Mouse (Mus musculus): ENCODE measurements around the gene Lman2.

Gene Lman2

GRCm38 (mm10) chr13:55362453-55363060 is at the start of gene Lman2:
Gene Lman2 (minus strand): TSS chr13:55362783.
- peak; percentile 94 for DNase-seq (ENCODE audit: low read depth in 1 of 2, low spot score in 2 of 2)

GRCm38 (mm10) chr13:55411826-55412225 is 49.2 kb upstream of the Lman2 start:
- DNase-seq (ENCODE audit: low read depth in 1 of 2, low spot score in 2 of 2), result no peak

GRCm38 (mm10) chr13:55408546-55409120 is 46.0 kb upstream of the Lman2 start:
- no peak for DNase-seq (ENCODE audit: low read depth in 1 of 2, low spot score in 2 of 2)

GRCm38 (mm10) chr13:55407341-55407740 is 44.8 kb upstream of the Lman2 start:
- DNase-seq (ENCODE audit: low read depth in 1 of 2, low spot score in 2 of 2), result no peak

GRCm38 (mm10) chr13:55405783-55406390 is 43.3 kb upstream of the Lman2 start:
- DNase-seq (ENCODE audit: low read depth in 1 of 2, low spot score in 2 of 2), result peak in 1 of 2 experiments; percentile 45

GRCm38 (mm10) chr13:55404853-55405782 is 42.5 kb upstream of the Lman2 start:
- peak; percentile 66 to 73 for DNase-seq (ENCODE audit: low read depth in 1 of 2, low spot score in 2 of 2)

GRCm38 (mm10) chr13:55403935-55404852 is 41.6 kb upstream of the Lman2 start:
- DNase-seq (ENCODE audit: low read depth in 1 of 2, low spot score in 2 of 2), result no peak

- DNase-seq (ENCODE audit: low read depth in 1 of 2, low spot score in 2 of 2), result no peak
These were observed 40.7 kb upstream of the Lman2 start for GRCm38 (mm10) chr13:55403266-55403665.

GRCm38 (mm10) chr13:55400039-55400346 is 37.4 kb upstream of the Lman2 start:
- no peak for DNase-seq (ENCODE audit: low read depth in 1 of 2, low spot score in 2 of 2)

GRCm38 (mm10) chr13:55399300-55400038 is 36.9 kb upstream of the Lman2 start:
- no peak for DNase-seq (ENCODE audit: low read depth in 1 of 2, low spot score in 2 of 2)

GRCm38 (mm10) chr13:55398088-55398487 is 35.5 kb upstream of the Lman2 start, which contains the start of gene Slc34a1:
Gene Slc34a1 (plus strand): TSS chr13:55398187.
- no peak for DNase-seq (ENCODE audit: low read depth in 1 of 2, low spot score in 2 of 2)

GRCm38 (mm10) chr13:55392933-55393332 is 30.4 kb upstream of the Lman2 start:
- DNase-seq (ENCODE audit: low read depth in 1 of 2, low spot score in 2 of 2), result no peak

GRCm38 (mm10) chr13:55391626-55392029 is 29.0 kb upstream of the Lman2 start:
- DNase-seq (ENCODE audit: low read depth in 1 of 2, low spot score in 2 of 2), result no peak

- no peak for DNase-seq (ENCODE audit: low read depth in 1 of 2, low spot score in 2 of 2)
These were observed 28.1 kb upstream of the Lman2 start for GRCm38 (mm10) chr13:55390644-55391043.

GRCm38 (mm10) chr13:55381790-55382189 is 19.2 kb upstream of the Lman2 start:
- no peak for DNase-seq (ENCODE audit: low read depth in 1 of 2, low spot score in 2 of 2)

GRCm38 (mm10) chr13:55378907-55379580 is 16.5 kb upstream of the Lman2 start:
- no peak for DNase-seq (ENCODE audit: low read depth in 1 of 2, low spot score in 2 of 2)

- no peak for DNase-seq (ENCODE audit: low read depth in 1 of 2, low spot score in 2 of 2)
These were observed 13.3 kb upstream of the Lman2 start for GRCm38 (mm10) chr13:55375877-55376276.

- DNase-seq (ENCODE audit: low read depth in 1 of 2, low spot score in 2 of 2), result no peak
These were observed 11.8 kb upstream of the Lman2 start for GRCm38 (mm10) chr13:55374206-55374924.

GRCm38 (mm10) chr13:55371740-55372139 is 9.2 kb upstream of the Lman2 start:
- DNase-seq (ENCODE audit: low read depth in 1 of 2, low spot score in 2 of 2), result no peak

Data from monocyte, adult 2 months (primary cell).